Mouse (Mus musculus): ENCODE measurements around the gene Chchd10. TPM values are rescaled to one million over a fixed set of nuclear protein-coding genes. Genes with fewer than 3 reads are reported as not detected.

Chchd10 gene
- polyA plus RNA-seq, 1 experiment from 2014 or later = 541 TPM

GRCm38 (mm10) chr10:75894601-75895000 is 38.3 kb upstream of the Chchd10 start:
- DNase-seq (ENCODE audit: low spot score) (no peak), ATAC-seq (replicated peaks; ENCODE audit: low FRiP score, low read depth) (no peak)
- no peak for TF ChIP-seq CTCF (IDR thresholded peaks at IDR 0.05; ENCODE audit: low read depth)
- Histone ChIP-seq H3K4me3 (replicated peaks; ENCODE audit: low read depth, low read length) (no peak overlapping the region), H3K36me3 (ENCODE audit: insufficient read depth, low read length) (peaks cover 24% of the 10 kb centered on the region), H3K4me2 (ENCODE audit: low read length) (no peak overlapping the region), H3K27me3 (ENCODE audit: insufficient read depth, low read length) (no peaks in the 10 kb centered on the region), H3K4me1 (replicated peaks; ENCODE audit: insufficient read depth, low read length) (peaks cover 8% of the 10 kb centered on the region), H3K9ac (ENCODE audit: low read depth, low read length) (no peak overlapping the region), H3K9me3 (replicated peaks; ENCODE audit: low read length) (no peaks in the 10 kb centered on the region), H3K27ac (no peak overlapping the region)
- 56% methylated on average over 6 of the region's 6 CpGs for WGBS

GRCm38 (mm10) chr10:75895730-75896129 is 37.2 kb upstream of the Chchd10 start:
- Histone ChIP-seq H3K9me3 (replicated peaks; ENCODE audit: low read length) (no peaks in the 10 kb centered on the region), H3K4me2 (ENCODE audit: low read length) (no peak overlapping the region), H3K9ac (ENCODE audit: low read depth, low read length) (no peak overlapping the region), H3K36me3 (ENCODE audit: insufficient read depth, low read length) (peaks cover 33% of the 10 kb centered on the region), H3K27ac (no peak overlapping the region), H3K4me3 (replicated peaks; ENCODE audit: low read depth, low read length) (no peak overlapping the region), H3K4me1 (replicated peaks; ENCODE audit: insufficient read depth, low read length) (peaks cover 7% of the 10 kb centered on the region), H3K27me3 (ENCODE audit: insufficient read depth, low read length) (no peaks in the 10 kb centered on the region)
- 91% methylated on average over 5 of the region's 5 CpGs for WGBS
- TF ChIP-seq CTCF (IDR thresholded peaks at IDR 0.05; ENCODE audit: low read depth) = no peak
- DNase-seq (ENCODE audit: low spot score) (no peak), ATAC-seq (replicated peaks; ENCODE audit: low FRiP score, low read depth) (no peak)

GRCm38 (mm10) chr10:75896208-75896607 is 36.7 kb upstream of the Chchd10 start:
- Histone ChIP-seq H3K27me3 (ENCODE audit: insufficient read depth, low read length) (no peaks in the 10 kb centered on the region), H3K9ac (ENCODE audit: low read depth, low read length) (no peak overlapping the region), H3K4me1 (replicated peaks; ENCODE audit: insufficient read depth, low read length) (peaks cover 7% of the 10 kb centered on the region), H3K4me3 (replicated peaks; ENCODE audit: low read depth, low read length) (no peak overlapping the region), H3K27ac (no peak overlapping the region), H3K9me3 (replicated peaks; ENCODE audit: low read length) (no peaks in the 10 kb centered on the region), H3K36me3 (ENCODE audit: insufficient read depth, low read length) (peaks cover 33% of the 10 kb centered on the region), H3K4me2 (ENCODE audit: low read length) (no peak overlapping the region)
- ATAC-seq (replicated peaks; ENCODE audit: low FRiP score, low read depth) = no peak
- WGBS = 92% methylated on average over 1 of the region's 1 CpGs
- no peak for TF ChIP-seq CTCF (IDR thresholded peaks at IDR 0.05; ENCODE audit: low read depth)
- DNase-seq (ENCODE audit: low spot score) = no peak

GRCm38 (mm10) chr10:75897373-75897772 is 35.6 kb upstream of the Chchd10 start:
- Histone ChIP-seq H3K4me2 (ENCODE audit: low read length) (no peak overlapping the region), H3K9me3 (replicated peaks; ENCODE audit: low read length) (no peaks in the 10 kb centered on the region), H3K4me1 (replicated peaks; ENCODE audit: insufficient read depth, low read length) (peaks cover 7% of the 10 kb centered on the region), H3K27me3 (ENCODE audit: insufficient read depth, low read length) (no peaks in the 10 kb centered on the region), H3K4me3 (replicated peaks; ENCODE audit: low read depth, low read length) (no peak overlapping the region), H3K9ac (ENCODE audit: low read depth, low read length) (no peak overlapping the region), H3K36me3 (ENCODE audit: insufficient read depth, low read length) (peaks cover 40% of the 10 kb centered on the region), H3K27ac (no peak overlapping the region)
- ATAC-seq (replicated peaks; ENCODE audit: low FRiP score, low read depth) = no peak
- DNase-seq (ENCODE audit: low spot score) = peak; percentile 81
- 36% methylated on average over 6 of the region's 6 CpGs for WGBS
- TF ChIP-seq CTCF (IDR thresholded peaks at IDR 0.05; ENCODE audit: low read depth) = peak; percentile 92

GRCm38 (mm10) chr10:75898039-75898564 is 34.8 kb upstream of the Chchd10 start:
- ATAC-seq (replicated peaks; ENCODE audit: low FRiP score, low read depth) (no peak), DNase-seq (ENCODE audit: low spot score) (no peak)
- H3K36me3 ChIP-seq (ENCODE audit: insufficient read depth, low read length) = peaks cover 47% of the 10 kb centered on the region
- no peak overlapping the region for H3K9ac ChIP-seq (ENCODE audit: low read depth, low read length)
- no peaks in the 10 kb centered on the region for H3K9me3 ChIP-seq (replicated peaks; ENCODE audit: low read length)
- no peak overlapping the region for H3K4me3 ChIP-seq (replicated peaks; ENCODE audit: low read depth, low read length)
- H3K4me2 ChIP-seq (ENCODE audit: low read length) = no peak overlapping the region
- peaks cover 7% of the 10 kb centered on the region for H3K4me1 ChIP-seq (replicated peaks; ENCODE audit: insufficient read depth, low read length)
- WGBS = 73% methylated on average over 6 of the region's 6 CpGs
- H3K27ac ChIP-seq = no peak overlapping the region
- H3K27me3 ChIP-seq (ENCODE audit: insufficient read depth, low read length) = no peaks in the 10 kb centered on the region
- no peak for TF ChIP-seq CTCF (IDR thresholded peaks at IDR 0.05; ENCODE audit: low read depth)

GRCm38 (mm10) chr10:75898846-75899245 is 34.1 kb upstream of the Chchd10 start:
- H3K27ac ChIP-seq = no peak overlapping the region
- DNase-seq (ENCODE audit: low spot score) (no peak), ATAC-seq (replicated peaks; ENCODE audit: low FRiP score, low read depth) (no peak)

GRCm38 (mm10) chr10:75904391-75904790 is 28.5 kb upstream of the Chchd10 start:
- no peak for ATAC-seq (replicated peaks; ENCODE audit: low FRiP score, low read depth)
- Histone ChIP-seq H3K27me3 (ENCODE audit: insufficient read depth, low read length) (no peaks in the 10 kb centered on the region), H3K4me3 (replicated peaks; ENCODE audit: low read depth, low read length) (no peak overlapping the region), H3K27ac (no peak overlapping the region), H3K9ac (ENCODE audit: low read depth, low read length) (no peak overlapping the region), H3K4me1 (replicated peaks; ENCODE audit: insufficient read depth, low read length) (no peaks in the 10 kb centered on the region), H3K4me2 (ENCODE audit: low read length) (no peak overlapping the region), H3K9me3 (replicated peaks; ENCODE audit: low read length) (no peaks in the 10 kb centered on the region), H3K36me3 (ENCODE audit: insufficient read depth, low read length) (peaks cover 69% of the 10 kb centered on the region)
- WGBS = 87% methylated on average over 5 of the region's 5 CpGs
- TF ChIP-seq CTCF (IDR thresholded peaks at IDR 0.05; ENCODE audit: low read depth) = no peak
- DNase-seq (ENCODE audit: low spot score) = no peak

More at GRCm38 (mm10) chr10:75898846-75899245, 34.1 kb upstream of the Chchd10 start:
- TF ChIP-seq CTCF (IDR thresholded peaks at IDR 0.05; ENCODE audit: low read depth) = no peak
- H3K27me3 ChIP-seq (ENCODE audit: insufficient read depth, low read length) = no peaks in the 10 kb centered on the region
- 71% methylated on average over 3 of the region's 3 CpGs for WGBS
- peaks cover 54% of the 10 kb centered on the region for H3K36me3 ChIP-seq (ENCODE audit: insufficient read depth, low read length)
- H3K4me2 ChIP-seq (ENCODE audit: low read length) = no peak overlapping the region
- H3K9me3 ChIP-seq (replicated peaks; ENCODE audit: low read length) = no peaks in the 10 kb centered on the region
- H3K4me3 ChIP-seq (replicated peaks; ENCODE audit: low read depth, low read length) = no peak overlapping the region
- no peak overlapping the region for H3K9ac ChIP-seq (ENCODE audit: low read depth, low read length)
- H3K4me1 ChIP-seq (replicated peaks; ENCODE audit: insufficient read depth, low read length) = no peaks in the 10 kb centered on the region
